Mouse (Mus musculus): ENCODE data around the gene Wdr90.

GRCm38 (mm10) chr17:25882306-25882705 is 21.0 kb upstream of the Wdr90 start:
- no peak for TF ChIP-seq CTCF (IDR thresholded peaks at IDR 0.05; ENCODE audit: insufficient read depth, low read depth, low read length)
- TF ChIP-seq POLR2A (IDR thresholded peaks at IDR 0.05; ENCODE audit: insufficient read depth, low read depth, low read length) = no peak

Data from olfactory bulb, adult 2 months (tissue).